Mouse (Mus musculus): ENCODE results near the gene Sptlc2.
"Not testable (repeated sequence)": the region's sequence is repeated elsewhere in the genome, so short reads cannot be mapped to it uniquely, and the experiment has no call there.

The Sptlc2 gene

DNA sequence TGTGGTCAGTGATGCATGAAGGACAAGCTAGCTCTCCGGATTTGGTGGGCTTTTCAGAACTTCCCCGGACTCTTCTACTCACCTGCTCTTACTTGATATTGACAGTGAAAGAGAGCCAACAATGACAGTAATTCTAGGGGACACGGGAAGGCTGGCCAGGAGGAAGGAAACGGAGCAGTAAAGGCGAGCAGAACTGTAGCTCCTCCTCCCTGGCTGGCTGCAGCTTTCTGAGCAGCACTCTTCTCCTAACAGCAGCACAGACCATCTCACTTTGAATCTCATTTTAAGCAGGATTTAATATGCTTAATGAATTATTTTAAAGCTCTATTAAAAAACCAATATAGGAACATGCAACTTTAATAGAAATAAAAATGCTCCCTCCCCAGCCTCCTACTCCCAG, 56.2 kb downstream of the Sptlc2 start:
- DNase-seq (ENCODE audit: low read depth, low spot score), result no peak

DNA sequence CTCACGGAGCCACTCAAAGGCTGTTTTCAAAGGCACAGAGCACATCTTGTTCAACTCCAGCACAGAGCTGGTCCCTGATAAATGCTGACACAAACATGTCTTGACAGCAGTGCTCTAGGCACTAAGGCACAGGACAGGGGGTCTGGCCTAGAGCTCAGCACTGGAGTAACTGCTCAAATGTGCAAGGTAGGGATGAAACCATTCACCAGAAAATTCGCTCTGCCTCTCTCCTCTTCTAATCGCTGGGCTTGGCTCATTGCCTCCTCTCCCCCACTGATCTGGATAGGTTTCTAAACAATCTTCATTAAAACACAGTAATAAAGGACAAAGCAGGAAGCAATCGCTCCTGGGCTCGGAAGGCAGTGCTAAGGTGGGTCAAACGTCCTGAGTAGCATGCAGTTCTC, 57.1 kb downstream of the Sptlc2 start:
- DNase-seq (ENCODE audit: low read depth, low spot score), result no peak

DNA sequence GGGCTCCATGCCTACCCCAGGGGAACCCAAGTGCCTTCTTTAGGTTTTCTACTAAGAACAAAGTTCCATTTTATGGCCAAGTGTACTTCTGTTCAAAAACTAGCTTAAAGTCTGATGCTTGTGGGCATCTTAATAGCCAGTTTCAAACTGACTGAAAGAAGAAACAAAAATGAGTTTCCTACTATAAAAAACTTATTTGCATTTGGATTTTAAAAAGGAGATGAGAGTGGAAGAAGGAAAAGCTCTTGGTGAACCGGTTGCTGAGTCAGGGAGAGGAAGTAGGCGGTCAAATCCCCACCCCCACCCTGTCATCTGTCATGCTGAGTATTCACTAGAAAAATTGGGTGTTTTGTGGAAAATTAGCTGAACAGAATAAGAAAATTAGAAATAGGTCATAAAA, 57.9 kb downstream of the Sptlc2 start:
- no peak for DNase-seq (ENCODE audit: low read depth, low spot score)

DNA sequence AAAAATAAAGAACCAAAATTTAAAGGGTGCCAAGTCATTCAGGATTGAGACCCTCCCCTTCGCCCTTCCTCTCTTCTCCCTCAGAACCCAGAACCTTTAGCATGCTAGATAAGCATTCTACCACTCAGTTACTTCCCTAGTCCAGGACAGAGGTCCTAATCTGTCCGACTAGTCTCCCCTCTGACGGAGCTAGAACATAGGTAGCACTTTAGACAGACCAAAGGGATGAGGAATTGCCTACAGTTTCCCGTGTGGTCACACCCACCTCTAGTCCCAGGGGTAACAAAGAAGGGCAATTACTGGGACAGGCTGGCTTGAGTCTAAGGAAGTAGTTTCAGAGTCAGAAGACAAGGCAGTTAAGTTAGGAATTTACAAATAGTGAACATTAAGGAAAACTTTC, 60.1 kb downstream of the Sptlc2 start:
- DNase-seq (ENCODE audit: low read depth, low spot score), result no peak

DNA sequence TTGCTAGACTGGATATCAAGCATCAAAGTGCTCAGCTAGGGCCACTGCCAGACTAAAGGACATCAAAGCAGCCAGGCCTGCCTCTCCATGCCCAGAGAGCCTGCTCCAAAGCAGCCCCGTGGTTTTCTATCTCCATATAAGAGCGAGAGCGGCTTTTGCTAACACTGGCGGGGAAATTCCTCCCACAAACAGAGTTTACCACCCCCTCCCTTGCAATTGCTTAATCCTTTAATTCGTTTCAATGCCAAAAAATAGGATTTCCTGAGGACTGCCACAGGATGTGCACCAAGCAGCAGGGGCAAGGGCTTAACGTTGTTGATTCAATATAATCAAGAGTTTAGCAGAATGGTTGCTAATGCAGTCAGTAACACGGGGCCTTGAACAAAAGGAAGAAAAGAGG, 60.5 kb downstream of the Sptlc2 start:
- no peak for DNase-seq (ENCODE audit: low read depth, low spot score)

DNA sequence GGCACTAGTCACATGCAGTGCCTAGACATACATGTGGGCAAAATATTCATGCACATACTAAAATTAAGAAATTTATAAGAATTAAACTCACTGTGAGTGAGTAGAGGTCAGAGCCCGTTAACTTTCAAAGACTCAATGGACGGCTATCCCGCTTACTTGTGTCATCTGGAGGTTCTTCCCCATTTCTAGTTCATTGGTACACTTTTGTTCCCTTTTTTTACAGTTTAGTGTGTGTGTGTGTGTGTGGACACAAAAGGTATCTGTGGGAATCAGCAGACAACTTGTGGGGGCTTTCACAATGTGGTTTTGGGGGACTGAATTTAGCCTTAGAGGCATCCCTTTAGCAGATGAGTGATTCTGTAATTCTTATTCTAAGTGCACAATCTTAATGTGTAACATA, 62.7 kb downstream of the Sptlc2 start:
- DNase-seq (ENCODE audit: low read depth, low spot score), result no peak

DNA sequence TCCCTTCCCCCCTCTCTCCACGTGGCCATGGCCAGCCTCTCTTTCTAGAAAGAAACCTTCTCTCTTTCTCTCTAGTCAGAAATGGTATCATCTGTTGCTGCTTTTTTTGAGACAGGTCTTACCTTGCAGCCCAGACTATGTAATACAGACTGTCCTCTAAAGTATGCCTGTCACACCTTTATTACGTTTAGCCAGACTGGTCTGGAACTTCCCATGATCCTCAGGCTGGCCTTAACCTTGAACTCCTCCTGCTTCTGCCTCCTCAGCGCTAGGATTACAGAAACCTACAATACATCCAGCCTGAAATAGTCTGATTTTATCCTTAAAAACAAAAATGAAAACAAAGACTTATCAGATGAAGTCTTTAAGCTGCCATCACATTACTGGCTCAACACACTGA, 68.9 kb downstream of the Sptlc2 start:
- no peak for DNase-seq (ENCODE audit: low read depth, low spot score)

DNA sequence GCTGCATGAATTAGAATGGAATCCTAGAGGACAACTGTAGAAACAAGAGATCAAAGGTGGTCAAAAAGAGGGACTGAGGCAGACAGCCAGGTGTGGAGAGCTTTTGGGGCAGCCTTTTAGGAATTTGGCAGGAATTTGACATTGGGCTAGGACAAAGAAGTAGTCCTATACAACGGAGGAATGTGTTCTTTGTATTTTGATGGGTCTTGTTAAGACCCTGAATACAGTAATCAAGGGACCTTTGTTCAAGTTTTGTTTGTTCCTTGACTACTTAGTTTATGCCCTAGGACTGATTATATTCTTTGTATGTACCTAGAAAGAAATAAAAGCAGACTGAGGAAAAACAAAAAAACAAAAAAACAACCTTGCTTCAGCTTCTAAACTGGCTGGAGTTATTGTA, 70.2 kb downstream of the Sptlc2 start:
- no peak for DNase-seq (ENCODE audit: low read depth, low spot score)

DNA sequence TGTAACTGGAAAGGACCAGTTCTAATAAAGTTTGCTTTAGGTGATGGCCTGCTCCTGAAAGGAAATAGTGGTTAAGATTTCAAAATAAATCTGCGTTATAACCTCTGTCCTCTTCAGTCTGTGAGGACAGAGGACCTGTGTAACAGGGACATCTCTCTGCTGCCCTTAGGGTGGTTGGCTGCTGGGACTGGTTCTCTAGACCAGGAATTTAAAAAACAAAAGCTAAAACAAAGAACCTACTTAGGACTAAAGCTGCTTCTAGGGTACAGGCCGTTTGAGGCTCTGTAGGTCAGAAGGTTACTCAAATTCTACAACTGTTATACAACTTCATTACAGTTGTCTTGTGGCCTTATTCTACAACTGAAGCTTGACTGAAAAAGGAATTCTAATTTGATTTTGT, 75.1 kb downstream of the Sptlc2 start:
- no peak for DNase-seq (ENCODE audit: low read depth, low spot score)

DNA sequence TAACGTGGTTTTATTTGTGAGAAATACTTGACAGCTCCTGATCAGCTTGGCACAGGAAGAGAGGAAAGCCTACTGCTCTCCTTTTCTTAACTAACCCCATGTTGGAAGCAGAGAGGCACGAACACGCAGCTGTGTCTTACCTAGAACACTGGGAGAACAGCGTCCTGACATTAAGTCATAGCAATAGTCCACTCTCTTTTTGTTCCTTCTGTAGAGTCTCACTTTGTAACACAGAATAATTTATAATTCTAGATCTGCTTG, 81.6 kb downstream of the Sptlc2 start:
- DNase-seq (ENCODE audit: low read depth, low spot score), result not testable (repeated sequence)

DNA sequence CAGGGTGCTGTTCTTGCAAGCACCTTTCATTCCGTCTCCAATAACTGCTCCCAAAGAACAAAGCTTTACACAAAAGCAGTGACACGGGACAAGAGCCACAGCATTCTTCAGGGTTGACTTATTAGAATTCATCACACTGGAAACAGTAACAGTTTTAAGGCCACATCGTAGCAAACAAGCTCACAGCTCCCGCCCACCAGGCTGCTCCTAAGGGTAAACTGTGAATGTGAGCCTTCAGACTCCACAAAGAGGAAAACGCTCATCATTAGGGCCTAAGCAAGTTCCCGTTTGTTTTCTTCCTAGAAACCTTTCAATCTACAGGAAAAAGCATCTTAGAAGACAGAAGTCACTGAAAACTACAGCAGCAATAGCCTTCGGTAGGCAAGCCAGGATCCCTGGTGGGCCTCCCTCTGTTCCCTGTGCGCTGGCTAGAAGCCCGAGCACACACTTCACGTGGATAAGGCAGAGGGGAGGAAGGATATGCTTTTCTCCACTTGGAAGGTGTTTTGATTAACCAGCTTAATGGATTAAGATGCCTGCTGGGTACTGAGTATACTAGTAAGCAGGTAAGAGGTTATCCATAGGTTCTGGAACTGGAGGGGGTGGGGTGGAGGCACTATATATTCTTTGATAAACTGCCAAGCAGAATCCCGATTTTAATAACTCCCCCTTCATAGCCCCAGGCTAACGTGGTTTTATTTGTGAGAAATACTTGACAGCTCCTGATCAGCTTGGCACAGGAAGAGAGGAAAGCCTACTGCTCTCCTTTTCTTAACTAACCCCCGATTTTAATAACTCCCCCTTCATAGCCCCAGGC, 82.2 kb downstream of the Sptlc2 start:
- no peak for DNase-seq (ENCODE audit: low read depth, low spot score)

DNA sequence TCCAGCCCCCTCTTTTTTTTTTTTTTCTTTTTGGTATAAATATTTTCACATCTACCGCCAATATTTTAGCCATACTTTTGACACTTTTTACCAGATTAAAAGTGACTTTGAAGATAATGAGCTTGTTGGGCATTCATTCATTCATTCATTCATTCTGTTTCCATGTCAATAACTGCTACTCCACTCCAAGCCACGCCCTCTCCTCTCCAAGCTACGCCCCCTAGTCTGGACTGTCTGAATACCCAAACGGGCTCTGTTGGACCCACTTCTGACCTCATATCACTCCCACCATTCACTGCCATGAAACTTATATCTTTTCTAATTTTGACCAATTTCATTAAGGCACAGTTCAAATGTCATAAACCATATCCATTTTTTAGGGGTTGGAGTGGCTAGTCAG, 87.0 kb downstream of the Sptlc2 start:
- no peak for DNase-seq (ENCODE audit: low read depth, low spot score)

DNA sequence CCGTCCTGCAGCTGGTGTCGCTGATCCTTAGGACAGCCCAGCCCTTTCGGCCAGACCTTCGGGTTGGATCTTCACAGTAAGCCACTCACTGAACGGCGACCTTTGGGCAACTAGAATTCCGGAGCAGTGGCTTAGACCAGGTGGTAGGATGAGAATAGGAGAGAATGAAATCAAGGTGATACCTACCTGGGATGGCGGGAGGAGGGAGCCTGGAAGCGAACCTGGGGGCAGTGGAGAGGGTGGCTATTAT, 87.8 kb downstream of the Sptlc2 start:
- DNase-seq (ENCODE audit: low read depth, low spot score), result peak; percentile 9

DNA sequence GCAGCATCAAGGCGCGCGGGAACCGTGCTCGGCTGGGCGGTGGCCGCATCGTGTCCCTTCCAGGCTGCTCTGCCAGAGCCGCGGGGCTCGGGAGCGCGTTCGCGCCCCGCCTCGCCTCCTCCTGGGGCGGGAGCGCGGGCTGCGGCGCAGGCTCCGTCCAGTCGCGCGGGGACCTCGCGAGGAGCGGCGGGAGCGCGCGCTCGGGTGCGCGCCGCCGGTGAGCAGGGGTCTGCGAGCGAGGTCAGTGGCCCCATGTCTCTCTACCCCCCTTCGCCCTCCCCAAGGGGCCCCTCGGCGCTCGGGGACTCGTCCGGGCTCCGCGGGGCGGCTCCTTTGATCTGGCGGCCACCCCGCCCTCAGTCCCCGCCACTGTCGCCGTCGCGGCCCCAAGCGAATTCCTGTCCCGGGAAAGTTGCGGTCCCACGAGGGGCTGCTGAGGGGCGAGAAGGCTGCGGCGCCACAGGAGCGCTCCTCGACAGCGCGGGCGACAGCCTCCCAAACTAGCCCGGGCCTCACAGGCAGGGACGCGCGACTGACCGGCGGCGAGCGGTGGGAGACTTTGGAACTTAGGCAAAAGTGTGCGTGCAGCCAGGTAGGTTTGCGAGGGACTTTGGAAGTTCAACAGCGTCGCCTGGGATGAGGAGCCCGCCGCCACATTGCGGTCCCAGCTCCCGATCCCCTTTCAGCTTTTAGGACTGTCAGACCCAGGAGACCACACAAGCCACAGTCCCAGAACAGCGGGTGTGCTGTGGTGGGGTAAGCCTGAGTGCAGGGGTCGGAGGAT, 88.3 kb downstream of the Sptlc2 start, which contains the start of gene Ism2:
TSS of gene Ism2 (minus strand) at position 49 of the 784 bp plus-strand sequence.
- DNase-seq (ENCODE audit: low read depth, low spot score), result peak; percentile 21

DNA sequence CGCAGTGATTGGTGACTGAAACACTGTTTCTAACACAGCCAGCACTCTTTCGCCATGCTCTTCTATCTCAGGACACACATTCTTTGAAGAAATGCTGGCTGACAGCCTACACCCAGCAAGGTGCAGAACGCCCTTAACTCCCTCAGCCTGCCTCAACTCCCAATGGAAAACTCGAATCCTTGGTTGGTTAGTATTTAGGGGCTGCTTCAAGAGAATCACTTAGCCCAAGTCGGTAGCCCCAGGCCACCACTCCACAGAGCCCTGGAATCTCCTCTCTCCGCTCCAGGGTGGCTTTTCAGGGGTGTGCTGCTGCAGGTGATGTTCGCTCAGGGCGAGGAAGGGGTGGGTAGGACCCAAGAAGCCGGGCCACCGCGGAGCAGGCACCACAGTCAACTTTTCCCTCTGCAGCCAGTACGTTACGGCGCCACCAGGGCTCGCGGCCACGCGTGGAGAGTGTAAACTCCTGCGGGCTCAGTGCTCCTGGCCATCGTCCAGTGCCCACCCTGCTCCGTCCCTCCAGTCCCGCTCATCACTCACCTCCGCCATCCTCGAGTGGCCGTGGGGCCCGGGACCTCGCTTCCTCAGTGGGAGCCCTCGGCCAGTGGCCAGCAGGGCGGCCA, 89.0 kb downstream of the Sptlc2 start:
- DNase-seq (ENCODE audit: low read depth, low spot score), result peak; percentile 6

DNA sequence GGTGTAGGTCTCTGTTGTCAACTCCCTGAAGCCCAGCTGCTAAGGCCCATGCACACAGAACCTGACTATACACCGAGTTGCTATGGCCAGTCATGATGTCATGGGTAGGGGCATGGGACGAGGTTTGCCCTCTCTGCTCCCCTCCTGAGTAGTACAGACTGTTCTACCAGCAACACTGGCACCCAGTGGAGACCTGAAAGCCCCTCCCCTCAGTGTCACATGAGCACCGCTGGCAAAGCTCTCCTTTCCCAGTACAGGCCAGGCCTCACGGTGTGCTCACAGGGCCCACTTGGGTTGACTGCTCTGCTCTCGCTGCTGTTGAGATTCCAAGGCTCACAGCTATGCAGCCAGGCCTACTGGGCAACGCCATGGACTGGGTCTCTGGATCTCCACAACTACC, 94.2 kb downstream of the Sptlc2 start:
- DNase-seq (ENCODE audit: low read depth, low spot score), result no peak

DNA sequence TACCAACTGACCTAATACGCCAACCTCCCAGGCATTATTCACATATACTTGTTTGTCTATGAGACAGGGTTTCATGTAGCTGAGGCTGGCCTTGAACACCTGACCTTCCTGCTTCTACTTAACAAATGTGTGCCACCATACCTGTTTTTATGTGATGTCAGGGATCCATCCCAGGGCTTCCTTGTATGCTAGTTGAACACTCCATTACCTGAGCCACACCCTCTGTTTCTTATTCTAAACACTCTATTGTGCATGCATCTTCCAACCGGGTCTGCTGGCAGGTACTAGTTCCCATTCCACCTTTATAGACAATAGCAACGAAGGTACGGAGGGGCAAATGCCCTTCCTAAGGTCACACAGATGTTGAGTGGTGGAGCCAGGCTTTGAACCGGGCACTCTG, 99.1 kb downstream of the Sptlc2 start:
- DNase-seq (ENCODE audit: low read depth, low spot score), result no peak

DNA sequence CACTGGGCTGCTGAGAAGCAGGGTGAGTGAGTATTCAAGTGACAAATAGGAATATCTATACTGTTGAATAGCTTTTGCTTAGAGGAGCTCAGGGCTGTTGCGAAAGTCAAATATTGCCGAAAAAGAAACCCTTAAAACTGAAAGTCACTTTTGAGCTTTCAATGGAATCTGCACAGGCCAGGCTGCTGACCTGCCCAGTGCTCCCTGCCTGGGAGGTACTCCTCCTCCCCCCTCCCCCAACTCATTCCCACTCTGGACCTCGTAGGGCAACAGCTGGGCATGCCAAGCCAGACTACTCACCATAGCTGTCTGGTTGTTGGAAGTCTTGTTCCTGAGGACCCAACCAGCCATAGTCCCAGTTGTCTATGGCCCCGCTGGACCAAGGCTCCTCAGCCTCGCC, 103.4 kb downstream of the Sptlc2 start:
- no peak for DNase-seq (ENCODE audit: low read depth, low spot score)

DNA sequence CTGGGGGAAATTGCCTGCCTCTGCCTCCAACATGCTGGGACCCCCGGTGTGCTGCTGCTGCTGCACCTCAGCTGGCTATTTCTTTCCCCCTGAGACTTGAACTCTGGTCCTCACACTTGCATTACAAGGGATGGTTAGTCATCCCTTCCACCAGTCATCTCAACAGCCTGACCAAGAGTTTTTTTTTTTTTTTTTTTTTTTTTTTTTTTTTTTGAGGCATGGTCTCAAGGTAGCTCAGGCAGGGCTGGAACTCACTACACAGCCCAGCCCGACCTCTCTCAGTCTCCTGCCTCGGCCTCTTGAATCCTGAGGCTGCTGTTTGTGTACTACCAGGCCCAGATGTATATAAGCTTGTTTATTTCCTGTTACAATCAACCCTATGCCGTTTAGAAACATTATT, 103.9 kb downstream of the Sptlc2 start:
- DNase-seq (ENCODE audit: low read depth, low spot score), result no peak

DNA sequence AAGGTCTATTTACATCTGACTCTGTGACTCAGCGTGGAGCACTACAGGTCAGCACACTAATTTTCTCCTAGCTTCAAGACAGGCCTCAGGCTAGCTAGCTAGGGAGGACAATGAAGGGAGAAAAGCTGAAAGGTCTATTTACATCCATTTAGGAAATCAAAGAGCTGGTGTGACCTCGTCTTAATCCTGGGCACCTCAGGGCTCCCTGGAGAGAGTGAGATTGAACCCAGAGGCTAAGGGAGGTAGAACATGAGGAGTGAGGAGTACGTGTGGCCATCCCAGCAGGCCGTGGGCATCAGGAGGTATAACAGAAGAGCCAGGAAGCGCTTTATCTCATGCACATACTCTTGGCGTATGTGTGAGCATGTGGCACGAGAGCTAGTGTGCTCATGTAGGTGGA, 104.4 kb downstream of the Sptlc2 start:
- no peak for DNase-seq (ENCODE audit: low read depth, low spot score)

DNA sequence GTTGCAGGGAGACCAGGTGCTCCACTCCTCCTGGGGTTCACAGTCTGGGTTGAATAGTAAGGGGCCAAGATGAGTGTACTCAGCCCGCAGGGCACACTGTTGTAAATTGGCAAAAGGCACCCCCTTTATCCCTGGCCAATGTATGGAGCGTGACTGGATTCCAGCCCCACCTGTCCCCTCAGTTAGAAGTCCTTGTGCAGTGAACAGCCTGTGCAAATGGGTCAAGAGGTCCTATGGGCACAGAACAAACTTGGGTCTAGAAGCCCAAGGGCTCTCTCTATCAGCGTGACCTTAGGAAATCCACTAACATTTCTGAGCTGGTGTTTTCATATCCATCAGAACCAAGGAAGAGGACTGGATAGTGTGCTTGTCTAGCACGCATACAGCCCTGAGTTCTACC, 105.4 kb downstream of the Sptlc2 start:
- no peak for DNase-seq (ENCODE audit: low read depth, low spot score)

DNA sequence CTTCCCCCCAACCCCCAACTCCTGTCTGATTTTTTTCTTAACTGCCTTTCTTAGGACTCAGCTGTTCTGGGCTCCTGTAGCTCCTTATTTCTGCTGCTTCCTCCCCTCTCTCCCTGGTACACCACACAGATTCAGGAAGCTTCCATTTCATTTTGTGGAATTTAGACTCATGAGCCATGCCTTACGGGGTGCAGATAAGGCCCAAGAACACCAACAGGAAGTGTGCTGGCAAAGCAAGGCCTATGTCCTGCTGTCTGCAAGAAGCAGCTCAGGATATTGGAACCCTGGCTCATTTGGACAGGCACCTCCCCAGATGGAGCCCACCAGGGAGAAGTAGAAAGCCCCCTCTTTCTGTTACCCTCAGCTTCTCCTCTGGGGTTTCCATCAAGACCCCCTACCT, 106.4 kb downstream of the Sptlc2 start:
- DNase-seq (ENCODE audit: low read depth, low spot score), result no peak

DNA sequence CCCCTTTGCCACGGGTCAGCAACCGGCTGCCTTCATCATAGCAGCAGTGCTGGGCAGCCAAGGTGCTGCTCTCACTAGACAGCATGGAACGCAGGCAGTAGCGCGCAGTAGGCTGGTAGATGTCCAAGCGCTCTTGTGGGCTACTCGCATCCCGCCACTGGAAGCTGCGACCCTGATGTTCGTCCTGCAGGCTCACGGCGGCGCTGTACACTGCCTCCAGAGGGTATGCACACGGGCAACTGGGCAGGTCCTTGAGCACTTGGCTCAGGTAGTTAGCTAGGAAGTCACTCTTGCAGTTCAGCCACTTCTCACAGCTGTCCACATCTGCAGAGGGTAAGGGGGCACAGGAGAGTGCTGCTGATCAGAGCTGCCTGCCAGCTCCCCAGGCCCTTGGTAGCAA, 108.3 kb downstream of the Sptlc2 start:
- DNase-seq (ENCODE audit: low read depth, low spot score), result no peak

All from CD4-positive helper T cell, adult 2 months (primary cell).